Mouse (Mus musculus) brown adipose tissue, adult 24 weeks (tissue): Measurements from ENCODE around the gene Dnase1l3. TPM values are rescaled to one million over a fixed set of nuclear protein-coding genes. Genes with fewer than 3 reads are reported as not detected.

Experiments
- H3K27ac ChIP-seq: fragments of 200-500 bp; replicated peaks from 2 replicates; pipeline ENCODE4 v1.5.1; 2012; ENCODE audit warnings: low read depth, mild to moderate bottlenecking, low read length
- H3K4me1 ChIP-seq: fragments of 200-500 bp; 2 replicates; pipeline ENCODE4 v1.6.1; 2012; ENCODE audit warnings: low read length, mixed read lengths; ENCODE audit not compliant: control insufficient read depth, insufficient read depth, insufficient read length
- H3K4me3 ChIP-seq: fragments of 200-500 bp; 2 replicates; pipeline ENCODE4 v1.5.1; 2012; ENCODE audit warnings: low read depth, mild to moderate bottlenecking, low read length, moderate library complexity; ENCODE audit not compliant: insufficient read depth
- polyA plus RNA-seq: library from polyadenylated mRNA; stranded (reverse); fragments of >200 nt; gene quantifications from 2 replicates; pipeline ENCODE4 v1.2.4, GENCODE M21; 2012; ENCODE audit not compliant: missing spikeins, insufficient read depth, insufficient read length

Dnase1l3 gene
- polyA plus RNA-seq, 1 experiment, result not detected

GRCm38 (mm10) chr14:8003093-8003670, 8.8 kb upstream of the Dnase1l3 start:
- H3K4me3 ChIP-seq, result peak overlapping the region; percentile 72
- H3K27ac ChIP-seq, result peak overlapping the region; percentile 23
- peaks cover 2% of the 10 kb centered on the region; the same call in 1 of the 2 replicates for H3K4me1 ChIP-seq

- Histone ChIP-seq H3K4me1 (peaks cover 2% of the 10 kb centered on the region; the same call in 1 of the 2 replicates), H3K27ac (peak within 1 kb of the TSS; percentile 23), H3K4me3 (peak within 1 kb of the TSS; percentile 72)
Measured at GRCm38 (mm10) chr14:8002432-8003092, 8.2 kb upstream of the Dnase1l3 start, which contains the start of gene Abhd6. TSS of gene Abhd6 (plus strand) at chr14:8002902.

- H3K27ac ChIP-seq, result no peak overlapping the region
- no peak overlapping the region for H3K4me3 ChIP-seq
- peaks cover 2% of the 10 kb centered on the region; the same call in 1 of the 2 replicates for H3K4me1 ChIP-seq
Measured at GRCm38 (mm10) chr14:8000831-8001685, 6.7 kb upstream of the Dnase1l3 start.

- no peak overlapping the region for H3K27ac ChIP-seq
- H3K4me3 ChIP-seq, result no peak overlapping the region
- H3K4me1 ChIP-seq, result peaks cover 2% of the 10 kb centered on the region; the same call in 1 of the 2 replicates
Measured at GRCm38 (mm10) chr14:8000247-8000646, 5.9 kb upstream of the Dnase1l3 start.

GRCm38 (mm10) chr14:7999435-7999834, 5.1 kb upstream of the Dnase1l3 start:
- peaks cover 2% of the 10 kb centered on the region; the same call in 1 of the 2 replicates for H3K4me1 ChIP-seq
- no peak overlapping the region for H3K27ac ChIP-seq
- no peak overlapping the region for H3K4me3 ChIP-seq

GRCm38 (mm10) chr14:7999030-7999429, 4.7 kb upstream of the Dnase1l3 start:
- Histone ChIP-seq H3K27ac (no peak overlapping the region), H3K4me3 (no peak overlapping the region), H3K4me1 (peaks cover 2% of the 10 kb centered on the region; the same call in 1 of the 2 replicates)

GRCm38 (mm10) chr14:7997255-7997696, 2.9 kb upstream of the Dnase1l3 start:
- Histone ChIP-seq H3K4me1 (no peaks in the 10 kb centered on the region), H3K27ac (no peak overlapping the region), H3K4me3 (peak overlapping the region; percentile 45)

DNA sequence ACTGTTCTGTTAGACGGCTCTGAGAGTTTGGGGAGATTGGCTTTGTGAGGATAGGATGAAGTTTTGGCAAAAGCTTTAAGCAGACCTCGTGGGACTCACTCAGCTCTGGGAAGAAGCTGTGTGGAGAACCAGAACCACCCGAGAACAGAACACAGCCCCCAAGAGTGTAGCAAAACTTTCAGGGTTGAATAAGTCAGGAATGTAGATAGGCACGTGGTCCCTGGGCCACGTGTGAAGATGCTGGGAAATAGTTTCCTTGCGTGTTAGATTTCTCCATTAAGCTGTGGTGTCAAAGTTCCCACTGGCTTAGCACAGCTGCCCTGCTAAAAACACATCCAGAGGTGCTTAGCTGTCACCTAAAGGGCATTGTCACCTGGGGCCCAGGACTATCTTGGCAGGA, 2.2 kb downstream of the Dnase1l3 start:
- Histone ChIP-seq H3K4me1 (no peaks in the 10 kb centered on the region), H3K27ac (no peak overlapping the region), H3K4me3 (no peak overlapping the region)

- Histone ChIP-seq H3K4me3 (no peak overlapping the region), H3K4me1 (no peaks in the 10 kb centered on the region), H3K27ac (0 out of 2 replicates have a peak overlapping the region, but pooled peaks have one; percentile 14)
Measured at GRCm38 (mm10) chr14:7991108-7991776, 3.1 kb downstream of the Dnase1l3 start.

GRCm38 (mm10) chr14:7989961-7990360, 4.4 kb downstream of the Dnase1l3 start:
- no peaks in the 10 kb centered on the region for H3K4me1 ChIP-seq
- H3K27ac ChIP-seq, result no peak overlapping the region
- H3K4me3 ChIP-seq, result no peak overlapping the region

- H3K27ac ChIP-seq, result no peak overlapping the region
- H3K4me1 ChIP-seq, result no peaks in the 10 kb centered on the region
- no peak overlapping the region for H3K4me3 ChIP-seq
Measured at GRCm38 (mm10) chr14:7989371-7989770, 5.0 kb downstream of the Dnase1l3 start.

DNA sequence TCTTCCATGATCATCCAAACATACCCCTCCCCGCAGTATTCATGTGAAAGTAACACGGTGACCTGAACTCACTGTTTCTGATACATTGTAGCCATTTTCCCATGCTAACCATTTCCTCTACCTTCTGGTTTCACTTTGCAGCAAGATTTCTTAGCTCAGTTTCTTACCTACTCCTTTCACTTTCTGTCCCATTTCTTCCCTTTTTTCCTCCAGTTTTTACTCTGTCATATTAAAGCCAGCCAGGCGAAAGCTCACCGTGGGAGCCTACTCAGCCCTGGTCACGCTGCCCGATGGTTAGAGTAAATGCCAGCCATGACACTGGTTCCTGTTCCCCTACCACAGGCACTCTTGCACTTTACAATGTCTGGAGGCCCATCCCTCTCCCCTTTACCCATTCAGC, 7.5 kb downstream of the Dnase1l3 start:
- no peaks in the 10 kb centered on the region for H3K4me1 ChIP-seq
- no peak overlapping the region for H3K27ac ChIP-seq
- H3K4me3 ChIP-seq, result no peak overlapping the region

DNA sequence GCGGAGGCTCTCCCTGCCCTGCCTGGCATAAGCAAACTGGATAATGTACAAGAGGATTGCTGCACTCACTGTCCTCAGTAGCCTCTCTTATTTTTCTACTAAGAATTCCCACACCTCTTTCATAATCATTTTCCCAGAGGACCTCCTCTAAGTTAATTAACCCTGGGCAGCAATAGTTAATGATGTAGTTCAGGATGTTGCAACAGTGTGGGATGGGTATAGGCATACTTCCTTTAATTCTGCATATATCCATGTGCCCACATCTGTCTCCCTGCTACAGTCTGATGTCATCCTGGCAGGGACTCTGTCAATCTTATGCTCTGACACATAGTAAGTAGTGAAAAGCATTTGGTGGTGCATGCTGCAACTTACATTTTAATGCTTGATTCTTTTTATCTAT, 13.1 kb downstream of the Dnase1l3 start:
- no peak overlapping the region for H3K4me3 ChIP-seq
- H3K4me1 ChIP-seq, result no peaks in the 10 kb centered on the region

GRCm38 (mm10) chr14:7978183-7978582, 16.2 kb downstream of the Dnase1l3 start:
- H3K4me3 ChIP-seq, result no peak overlapping the region
- no peaks in the 10 kb centered on the region for H3K4me1 ChIP-seq
- H3K27ac ChIP-seq, result no peak overlapping the region

More for the DNA sequence above, 13.1 kb downstream of the Dnase1l3 start:
- H3K27ac ChIP-seq, result no peak overlapping the region

DNA sequence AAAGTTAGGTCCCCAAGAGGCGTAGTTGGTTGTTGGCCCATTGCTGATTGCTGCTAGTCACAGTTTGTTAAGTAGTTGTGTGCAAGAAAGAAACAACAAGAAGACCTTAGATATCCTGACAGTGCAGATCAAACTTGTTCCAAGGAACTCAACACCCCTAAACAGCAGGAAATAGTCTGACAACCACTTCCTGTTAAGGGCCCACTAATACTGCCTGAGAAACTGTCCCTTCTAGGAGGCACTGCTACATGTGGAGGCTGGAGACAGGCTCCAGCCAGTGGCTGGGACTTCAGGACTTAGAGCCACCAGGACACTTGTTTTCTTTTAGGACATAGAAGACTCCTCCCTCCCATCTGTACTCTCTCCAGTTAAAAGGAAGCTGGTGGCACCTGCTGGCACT, 16.9 kb downstream of the Dnase1l3 start:
- Histone ChIP-seq H3K27ac (no peak overlapping the region), H3K4me1 (no peaks in the 10 kb centered on the region), H3K4me3 (no peak overlapping the region)
